8 mouse cellular contexts compared by ENCODE assay signal in genomic region chr12:86948627-86949026, GRCm38 (mm10). TPM values are rescaled to one million over a fixed set of nuclear protein-coding genes. Genes with fewer than 3 reads are reported as not detected.
DNase-seq lines count a peak whose midpoint lies in the region; ATAC-seq and TF ChIP-seq lines count a peak whose summit lies in the region.

No protein-coding gene starts in this region.

- no peak overlapping the region for H3K9ac ChIP-seq in forebrain, embryonic 12.5 days
- peak overlapping the region; percentile 31; the same call in 1 of the 2 replicates for H3K9ac ChIP-seq in midbrain, embryonic 16.5 days (ENCODE audit: low read depth, low read length)

- H3K27ac ChIP-seq in forebrain, embryonic 12.5 days, result no peak overlapping the region
- no peak overlapping the region for H3K27ac ChIP-seq in midbrain, embryonic 16.5 days (ENCODE audit: low read length)

- peak; percentile 20 for DNase-seq in adrenal gland, postnatal 10 days
- DNase-seq in adrenal gland, adult 18-20 months (ENCODE audit: low spot score in 2 of 2), result no peak
- DNase-seq in kidney, postnatal 25 days, result peak; percentile 37 to 61
- no peak for DNase-seq in spleen, postnatal 10 days (ENCODE audit: low spot score in 2 of 2)
- DNase-seq in left cerebral cortex, adult 18-20 months (ENCODE audit: low spot score in 2 of 2), result no peak

- ATAC-seq in forebrain, embryonic 12.5 days (ENCODE audit: low FRiP score), result no peak
- no peak for ATAC-seq in midbrain, embryonic 16.5 days

- 0 out of 2 replicates have a peak overlapping the region, but pooled peaks have one; percentile 92 for H3K4me3 ChIP-seq in E14TG2a.4 (replicated peaks; ENCODE audit: low read length)
- no peak overlapping the region; the same call in 1 of the 2 replicates for H3K4me3 ChIP-seq in forebrain, embryonic 12.5 days (replicated peaks)
- H3K4me3 ChIP-seq in midbrain, embryonic 16.5 days (ENCODE audit: low read depth, low read length), result peak overlapping the region; percentile 65

- WGBS in forebrain, embryonic 12.5 days, result 65% methylated on average over 6 of the region's 6 CpGs
- 57% methylated on average over 6 of the region's 6 CpGs for WGBS in midbrain, embryonic 16.5 days

- H3K27me3 ChIP-seq in E14TG2a.4 (ENCODE audit: insufficient read depth, low read length), result no peaks in the 10 kb centered on the region
- no peaks in the 10 kb centered on the region for H3K27me3 ChIP-seq in forebrain, embryonic 12.5 days
- no peaks in the 10 kb centered on the region for H3K27me3 ChIP-seq in midbrain, embryonic 16.5 days (ENCODE audit: control insufficient read depth, insufficient read depth, low read depth, low read length)

- H3K9me3 ChIP-seq in E14TG2a.4 (ENCODE audit: low read length), result no peaks in the 10 kb centered on the region
- no peaks in the 10 kb centered on the region for H3K9me3 ChIP-seq in forebrain, embryonic 12.5 days
- H3K9me3 ChIP-seq in midbrain, embryonic 16.5 days (replicated peaks; ENCODE audit: control insufficient read depth, low read length, poor library complexity, severe bottlenecking), result no peaks in the 10 kb centered on the region

- peaks cover 38% of the 10 kb centered on the region for H3K36me3 ChIP-seq in E14TG2a.4 (ENCODE audit: insufficient read depth, low read length)
- peaks cover 9% of the 10 kb centered on the region; the same call in 1 of the 2 replicates for H3K36me3 ChIP-seq in forebrain, embryonic 12.5 days (replicated peaks)
- H3K36me3 ChIP-seq in midbrain, embryonic 16.5 days (ENCODE audit: control insufficient read depth, insufficient read depth, low read length), result peaks cover 6% of the 10 kb centered on the region; the same call in 1 of the 2 replicates

- peaks cover 65% of the 10 kb centered on the region for H3K4me1 ChIP-seq in E14TG2a.4 (replicated peaks; ENCODE audit: low read depth, low read length)
- H3K4me1 ChIP-seq in forebrain, embryonic 12.5 days, result peaks cover 55% of the 10 kb centered on the region
- peaks cover 36% of the 10 kb centered on the region for H3K4me1 ChIP-seq in midbrain, embryonic 16.5 days (ENCODE audit: control insufficient read depth, insufficient read depth, low read length)

- TF ChIP-seq CTCF in E14TG2a.4 (conservative IDR thresholded peaks at IDR 0.05; ENCODE audit: low read length), result no peak

- peak overlapping the region; percentile 94 for H3K4me2 ChIP-seq in forebrain, embryonic 12.5 days
- peak overlapping the region; percentile 63 for H3K4me2 ChIP-seq in midbrain, embryonic 16.5 days (ENCODE audit: low read length)

RNA-seq across cellular contexts. Expression of gene Cipc, which starts 1.8 kb away (rescaled TPM):
- total RNA-seq in adrenal gland, postnatal 10 days (2021), result 10 to 100 TPM; 21.0 to 23.7 TPM
- total RNA-seq in adrenal gland, adult 18-20 months (2021), result 10 to 100 TPM; 21.8 to 28.5 TPM
- 49.5 and 51.4 TPM in 2 replicates for polyA plus RNA-seq in forebrain, embryonic 12.5 days (2016; fragmentation: Nextera tagmentation; extraction: Ambion mirVana)
- polyA plus RNA-seq in midbrain, embryonic 16.5 days (2015; fragmentation: Nextera tagmentation; extraction: Ambion mirVana), result 56.6 and 57.8 TPM in 2 replicates
- 10 to 100 TPM; 84.0 to 86.8 TPM for total RNA-seq in left cerebral cortex, adult 18-20 months (2021)

RNA-seq across cellular contexts. Expression of gene Zdhhc22, which starts 41.6 kb away (rescaled TPM):
- under 1 TPM; 0.54 to 0.85 TPM for total RNA-seq in adrenal gland, postnatal 10 days (2021)
- total RNA-seq in adrenal gland, adult 18-20 months (2021), result 1 to 10 TPM; 1.0 to 2.2 TPM
- 1.1 and 1.6 TPM in 2 replicates for polyA plus RNA-seq in forebrain, embryonic 12.5 days (2016; fragmentation: Nextera tagmentation; extraction: Ambion mirVana)
- 24.4 and 28.1 TPM in 2 replicates for polyA plus RNA-seq in midbrain, embryonic 16.5 days (2015; fragmentation: Nextera tagmentation; extraction: Ambion mirVana)
- 10 to 100 TPM; 53.8 to 58.4 TPM for total RNA-seq in left cerebral cortex, adult 18-20 months (2021)

Comparison
In these comparisons a context has a peak if more than half of its experiments do, and no peak if none do; other contexts are left out.
1. DNase-seq: peak in adrenal gland, postnatal 10 days (single experiment) and kidney, postnatal 25 days (2 of 2); none in adrenal gland, adult 18-20 months (0 of 2), spleen, postnatal 10 days (0 of 2) and left cerebral cortex, adult 18-20 months (0 of 2).
2. RNA of gene Zdhhc22, which starts 41.6 kb away (total RNA-seq): 53.8 to 58.4 TPM in left cerebral cortex, adult 18-20 months; 1.0 to 2.2 TPM in adrenal gland, adult 18-20 months and 0.54 to 0.85 TPM in adrenal gland, postnatal 10 days; every median in the first group is over 10 times any median in the second.